Mouse (Mus musculus) neural tube, embryonic 10.5 days (tissue): ENCODE results near the gene Scgb2b24.

Experiments used
- DNase-seq: peaks from one replicate; pipeline ENCODE4 v3.0.0-alpha.2; 2017; ENCODE audit warnings: low spot score; ENCODE audit errors: extremely low spot score

Scgb2b24 gene

DNA sequence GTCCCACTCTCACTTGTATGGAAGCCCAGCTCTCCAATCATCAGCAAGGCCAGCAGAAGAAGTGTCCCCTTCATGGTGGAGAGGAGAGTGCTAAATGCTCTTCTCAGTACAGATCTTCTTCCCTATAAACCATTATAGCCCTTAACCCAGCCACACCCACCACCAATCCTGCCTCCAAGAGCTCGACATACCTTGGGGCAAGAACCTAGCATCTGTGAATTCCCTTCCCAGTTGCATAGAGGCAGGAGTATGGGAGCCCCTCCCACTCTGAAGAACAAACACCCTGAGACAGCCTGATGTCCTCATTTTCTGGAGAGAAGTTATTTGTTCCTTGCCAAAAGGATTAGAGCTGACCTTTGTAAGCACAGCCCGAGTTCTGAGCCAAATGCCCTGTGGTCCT, at the start of gene Scgb2b24:
Gene Scgb2b24 (minus strand): TSS at position 101 of the 400 bp plus-strand sequence.
- no peak for DNase-seq

- DNase-seq: no peak
Observed at GRCm38 (mm10) chr7:33743499-33743898, 4.4 kb upstream of the Scgb2b24 start, which contains the start of gene Scgb1b24. Gene Scgb1b24, plus strand, starts transcription at chr7:33743799.

- no peak for DNase-seq
Observed at GRCm38 (mm10) chr7:33689864-33690263, 49.2 kb downstream of the Scgb2b24 start.
